Mouse (Mus musculus): ENCODE measurements around the gene Nfib. TPM values are rescaled to one million over a fixed set of nuclear protein-coding genes. Genes with fewer than 3 reads are reported as not detected.

Nfib gene
- polyA plus RNA-seq, 1 experiment, result 69.3 TPM

GRCm38 (mm10) chr4:82516211-82516795 lies 189.2 kb downstream of the Nfib start:
- TF ChIP-seq POLR2A (IDR thresholded peaks at IDR 0.05; ENCODE audit: borderline replicate concordance, extremely low read depth, insufficient read depth, insufficient read length, poor library complexity, severe bottlenecking) (no peak), CTCF (IDR thresholded peaks at IDR 0.05; ENCODE audit: borderline replicate concordance, extremely low read depth, insufficient read depth, insufficient read length) (no peak)
- DNase-seq (ENCODE audit: low read depth), result no peak

GRCm38 (mm10) chr4:82514921-82515320 lies 190.6 kb downstream of the Nfib start:
- no peak for DNase-seq (ENCODE audit: low read depth)
- TF ChIP-seq POLR2A (IDR thresholded peaks at IDR 0.05; ENCODE audit: borderline replicate concordance, extremely low read depth, insufficient read depth, insufficient read length, poor library complexity, severe bottlenecking) (no peak), CTCF (IDR thresholded peaks at IDR 0.05; ENCODE audit: borderline replicate concordance, extremely low read depth, insufficient read depth, insufficient read length) (no peak)

GRCm38 (mm10) chr4:82514373-82514772 lies 191.2 kb downstream of the Nfib start:
- DNase-seq (ENCODE audit: low read depth), result peak; percentile 51
- TF ChIP-seq CTCF (IDR thresholded peaks at IDR 0.05; ENCODE audit: borderline replicate concordance, extremely low read depth, insufficient read depth, insufficient read length) (no peak), POLR2A (IDR thresholded peaks at IDR 0.05; ENCODE audit: borderline replicate concordance, extremely low read depth, insufficient read depth, insufficient read length, poor library complexity, severe bottlenecking) (no peak)

GRCm38 (mm10) chr4:82513426-82513750 lies 192.2 kb downstream of the Nfib start:
- TF ChIP-seq POLR2A (IDR thresholded peaks at IDR 0.05; ENCODE audit: borderline replicate concordance, extremely low read depth, insufficient read depth, insufficient read length, poor library complexity, severe bottlenecking) (no peak), CTCF (IDR thresholded peaks at IDR 0.05; ENCODE audit: borderline replicate concordance, extremely low read depth, insufficient read depth, insufficient read length) (no peak)
- no peak for DNase-seq (ENCODE audit: low read depth)

- no peak for TF ChIP-seq CTCF (IDR thresholded peaks at IDR 0.05; ENCODE audit: borderline replicate concordance, extremely low read depth, insufficient read depth, insufficient read length)
- peak; percentile 67 for TF ChIP-seq POLR2A (IDR thresholded peaks at IDR 0.05; ENCODE audit: borderline replicate concordance, extremely low read depth, insufficient read depth, insufficient read length, poor library complexity, severe bottlenecking)
- DNase-seq (ENCODE audit: low read depth), result peak; percentile 98
Observed at GRCm38 (mm10) chr4:82512743-82513425, 192.7 kb downstream of the Nfib start.

- DNase-seq (ENCODE audit: low read depth), result peak; percentile 72
- no peak for TF ChIP-seq CTCF (IDR thresholded peaks at IDR 0.05; ENCODE audit: borderline replicate concordance, extremely low read depth, insufficient read depth, insufficient read length)
Observed at GRCm38 (mm10) chr4:82512335-82512734, 193.2 kb downstream of the Nfib start.

GRCm38 (mm10) chr4:82511524-82511923 lies 194.0 kb downstream of the Nfib start:
- TF ChIP-seq CTCF (IDR thresholded peaks at IDR 0.05; ENCODE audit: borderline replicate concordance, extremely low read depth, insufficient read depth, insufficient read length) (no peak), POLR2A (IDR thresholded peaks at IDR 0.05; ENCODE audit: borderline replicate concordance, extremely low read depth, insufficient read depth, insufficient read length, poor library complexity, severe bottlenecking) (peak; percentile 35; the same call in 1 of the 2 replicates)
- peak; percentile 98 for DNase-seq (ENCODE audit: low read depth)

- TF ChIP-seq CTCF (IDR thresholded peaks at IDR 0.05; ENCODE audit: borderline replicate concordance, extremely low read depth, insufficient read depth, insufficient read length) (no peak), POLR2A (IDR thresholded peaks at IDR 0.05; ENCODE audit: borderline replicate concordance, extremely low read depth, insufficient read depth, insufficient read length, poor library complexity, severe bottlenecking) (no peak)
- DNase-seq (ENCODE audit: low read depth), result no peak
Observed at GRCm38 (mm10) chr4:82511001-82511513, 194.5 kb downstream of the Nfib start.

GRCm38 (mm10) chr4:82509771-82510170 lies 195.8 kb downstream of the Nfib start:
- DNase-seq (ENCODE audit: low read depth), result peak; percentile 54
- no peak for TF ChIP-seq POLR2A (IDR thresholded peaks at IDR 0.05; ENCODE audit: borderline replicate concordance, extremely low read depth, insufficient read depth, insufficient read length, poor library complexity, severe bottlenecking)
- no peak for TF ChIP-seq CTCF (IDR thresholded peaks at IDR 0.05; ENCODE audit: borderline replicate concordance, extremely low read depth, insufficient read depth, insufficient read length)

- TF ChIP-seq POLR2A (IDR thresholded peaks at IDR 0.05; ENCODE audit: borderline replicate concordance, extremely low read depth, insufficient read depth, insufficient read length, poor library complexity, severe bottlenecking) (no peak), CTCF (IDR thresholded peaks at IDR 0.05; ENCODE audit: borderline replicate concordance, extremely low read depth, insufficient read depth, insufficient read length) (no peak)
- peak; percentile 60 for DNase-seq (ENCODE audit: low read depth)
Observed at GRCm38 (mm10) chr4:82509166-82509767, 196.3 kb downstream of the Nfib start.

- TF ChIP-seq CTCF (IDR thresholded peaks at IDR 0.05; ENCODE audit: borderline replicate concordance, extremely low read depth, insufficient read depth, insufficient read length), result no peak
- no peak for TF ChIP-seq POLR2A (IDR thresholded peaks at IDR 0.05; ENCODE audit: borderline replicate concordance, extremely low read depth, insufficient read depth, insufficient read length, poor library complexity, severe bottlenecking)
- DNase-seq (ENCODE audit: low read depth), result no peak
Observed at GRCm38 (mm10) chr4:82508281-82508687, 197.3 kb downstream of the Nfib start.
